Mouse (Mus musculus) limb, embryonic 12.5 days (tissue): Measurements from ENCODE around the gene Bdh2. TPM values are rescaled to one million over a fixed set of nuclear protein-coding genes. Genes with fewer than 3 reads are reported as not detected.

Source experiments
- ATAC-seq: fragments of 200-750 bp; cut with Nextera tagmentation; 2 replicates; pipeline ENCODE4 v1.8.0; 2017; ENCODE audit warnings: low read depth, moderate TSS enrichment; ENCODE audit not compliant: insufficient number of reproducible peaks, insufficient read depth, low FRiP score, low TSS enrichment
- H3K27ac ChIP-seq: fragments of 300-500 bp; sonication (generic); 2 replicates; pipeline ENCODE4 v1.5.1; 2016; ENCODE audit warnings: mild to moderate bottlenecking, moderate library complexity
- H3K27me3 ChIP-seq: fragments of 300-500 bp; sonication (generic); 2 replicates; pipeline ENCODE4 v1.6.1; 2016; ENCODE audit warnings: mild to moderate bottlenecking, moderate library complexity
- H3K36me3 ChIP-seq: fragments of 300-500 bp; sonication (generic); 2 replicates; pipeline ENCODE4 v1.6.1; 2016; ENCODE audit warnings: mild to moderate bottlenecking, moderate library complexity
- H3K4me1 ChIP-seq: fragments of 300-500 bp; sonication (generic); replicated peaks from 2 replicates; pipeline ENCODE4 v1.6.1; 2016
- H3K4me2 ChIP-seq: fragments of 300-500 bp; sonication (generic); 2 replicates; pipeline ENCODE4 v1.6.1; 2016; ENCODE audit warnings: mild to moderate bottlenecking, moderate library complexity
- H3K4me3 ChIP-seq: fragments of 300-500 bp; sonication (generic); replicated peaks from 2 replicates; pipeline ENCODE4 v1.5.1; 2016; ENCODE audit warnings: mild to moderate bottlenecking
- H3K9ac ChIP-seq: fragments of 300-500 bp; sonication (generic); replicated peaks from 2 replicates; pipeline ENCODE4 v1.6.1; 2016; ENCODE audit warnings: mild to moderate bottlenecking, moderate library complexity
- H3K9me3 ChIP-seq: fragments of 300-500 bp; sonication (generic); 2 replicates; pipeline ENCODE4 v1.6.1; 2016; ENCODE audit warnings: mild to moderate bottlenecking, moderate library complexity
- WGBS: fragments of 180-500 bp; shearing (Covaris S2); methylation state at CpG from one replicate; pipeline ENCODE4 v1.1.7; 2016; 5-methylcytosine and 5-hydroxymethylcytosine counted together
- polyA plus RNA-seq: library from polyadenylated mRNA; unstranded; fragments of >200 nt; fragmentation: Nextera tagmentation; extraction: Ambion mirVana; gene quantifications from 2 replicates; pipeline ENCODE4 v1.2.1, GENCODE M21; 2016

The Bdh2 gene
- polyA plus RNA-seq, 1 experiment from 2014 or later, result 13.4 TPM

- 67% methylated on average over 6 of the region's 6 CpGs for WGBS
- no peak overlapping the region for H3K4me3 ChIP-seq
- H3K27me3 ChIP-seq, result no peaks in the 10 kb centered on the region
- no peaks in the 10 kb centered on the region for H3K4me1 ChIP-seq
- no peaks in the 10 kb centered on the region for H3K36me3 ChIP-seq
- H3K9ac ChIP-seq, result no peak overlapping the region
- ATAC-seq, result no peak
- no peak overlapping the region for H3K27ac ChIP-seq
- no peak overlapping the region for H3K4me2 ChIP-seq
- H3K9me3 ChIP-seq, result no peaks in the 10 kb centered on the region
These were observed 43.3 kb downstream of the Bdh2 start for GRCm38 (mm10) chr3:135324354-135324753.

GRCm38 (mm10) chr3:135327176-135327575 lies 46.2 kb downstream of the Bdh2 start:
- no peak for ATAC-seq
- Histone ChIP-seq H3K9ac (no peak overlapping the region), H3K9me3 (no peaks in the 10 kb centered on the region), H3K27ac (no peak overlapping the region), H3K4me3 (no peak overlapping the region), H3K4me2 (no peak overlapping the region), H3K27me3 (no peaks in the 10 kb centered on the region), H3K4me1 (no peaks in the 10 kb centered on the region), H3K36me3 (no peaks in the 10 kb centered on the region)
- 86% methylated on average over 6 of the region's 6 CpGs for WGBS

- H3K9me3 ChIP-seq, result no peaks in the 10 kb centered on the region
- no peak overlapping the region for H3K4me3 ChIP-seq
- H3K9ac ChIP-seq, result no peak overlapping the region
- no peaks in the 10 kb centered on the region for H3K4me1 ChIP-seq
- no peak overlapping the region for H3K27ac ChIP-seq
- H3K36me3 ChIP-seq, result no peaks in the 10 kb centered on the region
- 57% methylated on average over 2 of the region's 2 CpGs for WGBS
- H3K27me3 ChIP-seq, result no peaks in the 10 kb centered on the region
- no peak for ATAC-seq
- no peak overlapping the region for H3K4me2 ChIP-seq
These were observed 46.6 kb downstream of the Bdh2 start for GRCm38 (mm10) chr3:135327601-135328000.

GRCm38 (mm10) chr3:135328560-135328959 lies 47.5 kb downstream of the Bdh2 start:
- Histone ChIP-seq H3K9me3 (no peaks in the 10 kb centered on the region), H3K4me1 (no peaks in the 10 kb centered on the region), H3K9ac (no peak overlapping the region), H3K36me3 (no peaks in the 10 kb centered on the region), H3K27ac (no peak overlapping the region), H3K27me3 (no peaks in the 10 kb centered on the region), H3K4me2 (no peak overlapping the region), H3K4me3 (no peak overlapping the region)
- ATAC-seq, result no peak
- 48% methylated on average over 3 of the region's 3 CpGs for WGBS

- no peak overlapping the region for H3K9ac ChIP-seq
- ATAC-seq, result no peak
These were observed 51.7 kb downstream of the Bdh2 start for GRCm38 (mm10) chr3:135332691-135333090.

GRCm38 (mm10) chr3:135333763-135334162 lies 52.7 kb downstream of the Bdh2 start:
- Histone ChIP-seq H3K4me2 (no peak overlapping the region), H3K4me3 (no peak overlapping the region), H3K27me3 (no peaks in the 10 kb centered on the region), H3K9ac (no peak overlapping the region), H3K9me3 (no peaks in the 10 kb centered on the region), H3K4me1 (no peaks in the 10 kb centered on the region), H3K27ac (no peak overlapping the region), H3K36me3 (no peaks in the 10 kb centered on the region)
- 52% methylated on average over 4 of the region's 4 CpGs for WGBS
- no peak for ATAC-seq

More at GRCm38 (mm10) chr3:135332691-135333090, 51.7 kb downstream of the Bdh2 start:
- H3K4me3 ChIP-seq, result no peak overlapping the region
- no peaks in the 10 kb centered on the region for H3K9me3 ChIP-seq
- no peaks in the 10 kb centered on the region for H3K4me1 ChIP-seq
- H3K36me3 ChIP-seq, result no peaks in the 10 kb centered on the region
- no peaks in the 10 kb centered on the region for H3K27me3 ChIP-seq
- H3K4me2 ChIP-seq, result no peak overlapping the region
- H3K27ac ChIP-seq, result no peak overlapping the region

- no peak within 1 kb of the TSS for H3K27ac ChIP-seq
- ATAC-seq, result no peak
- H3K27me3 ChIP-seq, result no peaks in the 10 kb centered on the region
- H3K4me2 ChIP-seq, result no peak within 1 kb of the TSS
- H3K4me3 ChIP-seq, result no peak within 1 kb of the TSS
- no peaks in the 10 kb centered on the region for H3K4me1 ChIP-seq
- no peaks in the 10 kb centered on the region for H3K9me3 ChIP-seq
- H3K9ac ChIP-seq, result no peak within 1 kb of the TSS
- H3K36me3 ChIP-seq, result no peaks in the 10 kb centered on the region
- 81% methylated on average over 14 of the region's 14 CpGs for WGBS
These were observed 66.8 kb downstream of the Bdh2 start, which contains the start of gene Slc9b1 for GRCm38 (mm10) chr3:135347739-135348264. Gene Slc9b1 (plus strand): TSS chr3:135348029.

GRCm38 (mm10) chr3:135349022-135349421 lies 68.0 kb downstream of the Bdh2 start:
- ATAC-seq, result no peak
- no peaks in the 10 kb centered on the region for H3K27me3 ChIP-seq
- H3K4me1 ChIP-seq, result no peaks in the 10 kb centered on the region

GRCm38 (mm10) chr3:135351857-135352256 lies 70.8 kb downstream of the Bdh2 start:
- 92% methylated on average over 3 of the region's 3 CpGs for WGBS
- no peak overlapping the region for H3K4me3 ChIP-seq

More at GRCm38 (mm10) chr3:135349022-135349421, 68.0 kb downstream of the Bdh2 start:
- Histone ChIP-seq H3K36me3 (no peaks in the 10 kb centered on the region), H3K9me3 (no peaks in the 10 kb centered on the region), H3K4me3 (no peak overlapping the region), H3K27ac (no peak overlapping the region), H3K4me2 (no peak overlapping the region), H3K9ac (no peak overlapping the region)

More at GRCm38 (mm10) chr3:135351857-135352256, 70.8 kb downstream of the Bdh2 start:
- no peak overlapping the region for H3K9ac ChIP-seq
- no peaks in the 10 kb centered on the region for H3K9me3 ChIP-seq
- H3K4me2 ChIP-seq, result no peak overlapping the region
- no peaks in the 10 kb centered on the region for H3K4me1 ChIP-seq
- no peaks in the 10 kb centered on the region for H3K36me3 ChIP-seq
- no peak for ATAC-seq
- H3K27me3 ChIP-seq, result no peaks in the 10 kb centered on the region
- H3K27ac ChIP-seq, result no peak overlapping the region

Other genes starting within 250 kb of the Bdh2 start
- 39.5 and 39.8 TPM in 2 replicates for gene Cenpe, start 68.7 kb upstream of the Bdh2 start, polyA plus RNA-seq
- 4.9 and 5.5 TPM in 2 replicates for gene Slc9b2, start 26.5 kb downstream of the Bdh2 start, polyA plus RNA-seq
- 0.49 TPM in 1 of 2 replicates, not detected in the other for gene Slc9b1, start 66.8 kb downstream of the Bdh2 start, polyA plus RNA-seq
- gene Cisd2, start 142.7 kb downstream of the Bdh2 start, polyA plus RNA-seq, result 74.8 and 77.0 TPM in 2 replicates
- gene Ube2d3, start 156.9 kb downstream of the Bdh2 start, polyA plus RNA-seq, result 476 and 501 TPM in 2 replicates
- gene Manba, start 204.4 kb downstream of the Bdh2 start, polyA plus RNA-seq, result 4.3 and 5.6 TPM in 2 replicates